Mouse (Mus musculus): ENCODE measurements around the gene Slc12a3. TPM values are rescaled to one million over a fixed set of nuclear protein-coding genes. Genes with fewer than 3 reads are reported as not detected.

Gene Slc12a3
- total and polyA plus RNA-seq, 3 experiments, result 0.16 to 0.39 (median 0.39) TPM

GRCm38 (mm10) chr8:94333345-94333744 lies 4.3 kb downstream of the Slc12a3 start:
- TF ChIP-seq POLR2A (IDR thresholded peaks at IDR 0.05; ENCODE audit: insufficient read depth, low read depth, low read length) (no peak), EP300 (IDR thresholded peaks at IDR 0.05; ENCODE audit: insufficient read depth, low read depth, low read length) (no peak), CTCF (IDR thresholded peaks at IDR 0.05) (peak; percentile 50)
- H3K79me2 ChIP-seq (replicated peaks; ENCODE audit: control insufficient read depth, insufficient read depth, low read length), result no peaks in the 10 kb centered on the region
- no peak for DNase-seq
- no peak overlapping the region for H3K27ac ChIP-seq
- H3K9ac ChIP-seq (ENCODE audit: low read depth, low read length), result no peak overlapping the region
- no peaks in the 10 kb centered on the region for H3K27me3 ChIP-seq (ENCODE audit: control insufficient read depth, insufficient read depth, low read length)
- 50% methylated on average over 5 of the region's 5 CpGs for WGBS
- H3K4me1 ChIP-seq (ENCODE audit: control insufficient read depth, insufficient read depth, low read length), result no peaks in the 10 kb centered on the region
- H3K36me3 ChIP-seq (ENCODE audit: control insufficient read depth, insufficient read depth, low read length), result no peaks in the 10 kb centered on the region
- H3K4me3 ChIP-seq, result no peak overlapping the region
- intact Hi-C loops (cut with DNase I), result loop anchor here (5.0 kb wide), 1 partner anchor 249 kb away; no protein-coding TSS in a partner anchor

DNA sequence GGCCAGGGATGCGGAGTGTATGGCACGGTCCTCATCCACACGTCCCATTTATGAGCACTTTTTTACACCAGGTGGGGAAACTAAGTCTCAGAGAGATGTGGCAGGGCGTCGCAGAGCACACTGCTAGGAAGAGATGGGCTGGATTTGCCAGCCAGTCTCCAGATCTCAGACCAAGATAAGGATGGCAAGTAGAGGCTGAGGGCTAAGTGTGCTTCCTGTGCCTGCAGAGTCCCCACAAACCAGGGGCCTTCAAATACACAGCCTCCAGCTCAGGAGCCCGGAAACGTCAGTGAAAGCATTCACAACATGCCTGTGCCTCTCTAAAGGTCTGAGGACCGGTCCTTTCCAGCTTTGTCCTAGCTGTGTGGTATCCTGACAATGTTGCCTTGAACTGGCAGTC lies 8.6 kb downstream of the Slc12a3 start:
- no peak overlapping the region for H3K27ac ChIP-seq
- H3K36me3 ChIP-seq (ENCODE audit: control insufficient read depth, insufficient read depth, low read length), result no peaks in the 10 kb centered on the region
- H3K9ac ChIP-seq (ENCODE audit: low read depth, low read length), result no peak overlapping the region
- H3K27me3 ChIP-seq (ENCODE audit: control insufficient read depth, insufficient read depth, low read length), result no peaks in the 10 kb centered on the region
- intact Hi-C loops (cut with DNase I), result no loop called here
- no peaks in the 10 kb centered on the region for H3K79me2 ChIP-seq (replicated peaks; ENCODE audit: control insufficient read depth, insufficient read depth, low read length)
- no peak for DNase-seq
- H3K4me1 ChIP-seq (ENCODE audit: control insufficient read depth, insufficient read depth, low read length), result no peaks in the 10 kb centered on the region
- H3K4me3 ChIP-seq, result no peak overlapping the region
- TF ChIP-seq CTCF (IDR thresholded peaks at IDR 0.05) (no peak), EP300 (IDR thresholded peaks at IDR 0.05; ENCODE audit: insufficient read depth, low read depth, low read length) (no peak), POLR2A (IDR thresholded peaks at IDR 0.05; ENCODE audit: insufficient read depth, low read depth, low read length) (no peak)
- 73% methylated on average over 8 of the region's 8 CpGs for WGBS

- intact Hi-C loops (cut with DNase I), result no loop called here
- Histone ChIP-seq H3K4me1 (ENCODE audit: control insufficient read depth, insufficient read depth, low read length) (peaks cover 4% of the 10 kb centered on the region), H3K9ac (ENCODE audit: low read depth, low read length) (no peak overlapping the region), H3K36me3 (ENCODE audit: control insufficient read depth, insufficient read depth, low read length) (no peaks in the 10 kb centered on the region), H3K79me2 (replicated peaks; ENCODE audit: control insufficient read depth, insufficient read depth, low read length) (no peaks in the 10 kb centered on the region), H3K27ac (no peak overlapping the region), H3K4me3 (no peak overlapping the region), H3K27me3 (ENCODE audit: control insufficient read depth, insufficient read depth, low read length) (no peaks in the 10 kb centered on the region)
- 63% methylated on average over 7 of the region's 7 CpGs for WGBS
- TF ChIP-seq EP300 (IDR thresholded peaks at IDR 0.05; ENCODE audit: insufficient read depth, low read depth, low read length) (no peak), CTCF (IDR thresholded peaks at IDR 0.05) (no peak), POLR2A (IDR thresholded peaks at IDR 0.05; ENCODE audit: insufficient read depth, low read depth, low read length) (no peak)
- DNase-seq, result no peak
Observed at GRCm38 (mm10) chr8:94340796-94341195, 11.8 kb downstream of the Slc12a3 start.

GRCm38 (mm10) chr8:94342691-94343090 lies 13.7 kb downstream of the Slc12a3 start:
- H3K9ac ChIP-seq (ENCODE audit: low read depth, low read length), result no peak overlapping the region
- TF ChIP-seq EP300 (IDR thresholded peaks at IDR 0.05; ENCODE audit: insufficient read depth, low read depth, low read length), result no peak
- no peak for TF ChIP-seq POLR2A (IDR thresholded peaks at IDR 0.05; ENCODE audit: insufficient read depth, low read depth, low read length)
- TF ChIP-seq CTCF (IDR thresholded peaks at IDR 0.05), result no peak
- no peak for DNase-seq
- peaks cover 4% of the 10 kb centered on the region for H3K4me1 ChIP-seq (ENCODE audit: control insufficient read depth, insufficient read depth, low read length)
- 90% methylated on average over 10 of the region's 10 CpGs for WGBS
- intact Hi-C loops (cut with DNase I), result loop anchor here (1.0 kb wide), 1 partner anchor 55 kb away; no protein-coding TSS in a partner anchor
- no peaks in the 10 kb centered on the region for H3K27me3 ChIP-seq (ENCODE audit: control insufficient read depth, insufficient read depth, low read length)
- no peak overlapping the region for H3K4me3 ChIP-seq
- H3K79me2 ChIP-seq (replicated peaks; ENCODE audit: control insufficient read depth, insufficient read depth, low read length), result no peaks in the 10 kb centered on the region
- H3K36me3 ChIP-seq (ENCODE audit: control insufficient read depth, insufficient read depth, low read length), result no peaks in the 10 kb centered on the region
- H3K27ac ChIP-seq, result no peak overlapping the region

- peak; percentile 78 to 81 for DNase-seq
- Histone ChIP-seq H3K4me1 (ENCODE audit: control insufficient read depth, insufficient read depth, low read length) (peaks cover 4% of the 10 kb centered on the region), H3K9ac (ENCODE audit: low read depth, low read length) (no peak overlapping the region), H3K79me2 (replicated peaks; ENCODE audit: control insufficient read depth, insufficient read depth, low read length) (no peaks in the 10 kb centered on the region), H3K27me3 (ENCODE audit: control insufficient read depth, insufficient read depth, low read length) (no peaks in the 10 kb centered on the region), H3K4me3 (no peak overlapping the region), H3K27ac (peak overlapping the region; percentile 50; the same call in 1 of the 2 replicates), H3K36me3 (ENCODE audit: control insufficient read depth, insufficient read depth, low read length) (no peaks in the 10 kb centered on the region)
- intact Hi-C loops (cut with DNase I), result loop anchor here (1.0 kb wide), 1 partner anchor 54 kb away; no protein-coding TSS in a partner anchor
- peak; percentile 49; the same call in 1 of the 2 replicates for TF ChIP-seq POLR2A (IDR thresholded peaks at IDR 0.05; ENCODE audit: insufficient read depth, low read depth, low read length)
- TF ChIP-seq CTCF (IDR thresholded peaks at IDR 0.05), result peak; percentile 98
- peak; percentile 88; the same call in 1 of the 2 replicates for TF ChIP-seq EP300 (IDR thresholded peaks at IDR 0.05; ENCODE audit: insufficient read depth, low read depth, low read length)
- 6% methylated on average over 6 of the region's 6 CpGs for WGBS
Observed at GRCm38 (mm10) chr8:94343290-94343689, 14.3 kb downstream of the Slc12a3 start.

DNA sequence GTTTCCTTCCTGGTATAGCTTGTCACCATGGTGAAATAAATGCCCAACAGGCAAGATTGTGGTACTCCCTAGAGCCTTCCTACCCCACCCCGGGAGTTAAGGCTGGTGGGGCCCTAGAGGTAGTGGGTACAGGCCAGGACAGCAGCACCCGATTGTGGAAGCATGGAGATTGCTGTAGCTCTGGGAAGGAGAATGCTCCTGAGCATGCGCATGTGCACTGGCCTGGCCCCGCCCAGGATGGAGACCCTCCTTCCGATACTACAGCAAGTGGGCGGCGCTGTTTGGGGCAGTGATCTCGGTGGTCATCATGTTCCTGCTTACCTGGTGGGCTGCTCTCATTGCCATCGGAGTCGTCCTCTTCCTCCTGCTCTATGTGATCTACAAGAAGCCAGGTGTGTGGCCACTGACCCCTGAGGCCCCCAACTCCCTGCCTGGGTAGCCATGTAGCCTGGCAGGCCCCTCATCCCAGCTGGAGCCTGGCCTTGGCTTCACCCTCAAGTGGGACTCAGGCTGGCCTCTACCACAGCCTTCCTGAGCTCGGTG lies 14.8 kb downstream of the Slc12a3 start:
- Histone ChIP-seq H3K36me3 (ENCODE audit: control insufficient read depth, insufficient read depth, low read length) (no peaks in the 10 kb centered on the region), H3K27ac (peak overlapping the region; percentile 50; the same call in 1 of the 2 replicates), H3K27me3 (ENCODE audit: control insufficient read depth, insufficient read depth, low read length) (no peaks in the 10 kb centered on the region), H3K9ac (ENCODE audit: low read depth, low read length) (no peak overlapping the region), H3K4me3 (no peak overlapping the region), H3K4me1 (ENCODE audit: control insufficient read depth, insufficient read depth, low read length) (peaks cover 4% of the 10 kb centered on the region), H3K79me2 (replicated peaks; ENCODE audit: control insufficient read depth, insufficient read depth, low read length) (no peaks in the 10 kb centered on the region)
- DNase-seq, result no peak
- 86% methylated on average over 11 of the region's 11 CpGs for WGBS
- intact Hi-C loops (cut with DNase I), result loop anchor here (1.0 kb wide), 1 partner anchor 53 kb away; no protein-coding TSS in a partner anchor
- TF ChIP-seq EP300 (IDR thresholded peaks at IDR 0.05; ENCODE audit: insufficient read depth, low read depth, low read length) (no peak), CTCF (IDR thresholded peaks at IDR 0.05) (no peak), POLR2A (IDR thresholded peaks at IDR 0.05; ENCODE audit: insufficient read depth, low read depth, low read length) (no peak)
